Mouse (Mus musculus): ENCODE results near the gene Gm3755. TPM values are rescaled to one million over a fixed set of nuclear protein-coding genes. Genes with fewer than 3 reads are reported as not detected.
"Not testable (repeated sequence)": the region's sequence is repeated elsewhere in the genome, so short reads cannot be mapped to it uniquely, and the experiment has no call there.

Gene Gm3755
- not detected in 2 replicates for polyA plus RNA-seq (2015; fragmentation: Nextera tagmentation; extraction: Ambion mirVana)

GRCm38 (mm10) chr14:7450817-7451216 lies at the start of gene Gm3755:
Gene Gm3755, minus strand, starts transcription at chr14:7450917.
- not testable (repeated sequence) for H3K4me2 ChIP-seq; ATAC-seq (replicated peaks; ENCODE audit: insufficient number of reproducible peaks, insufficient read depth, low FRiP score, low read depth); H3K4me3 ChIP-seq; H3K36me3 ChIP-seq; H3K27me3 ChIP-seq; H3K4me1 ChIP-seq (replicated peaks); H3K27ac ChIP-seq; H3K9me3 ChIP-seq (replicated peaks); H3K9ac ChIP-seq
- WGBS = no CpG with 5 or more reads among the region's 2 CpGs

GRCm38 (mm10) chr14:7488731-7489130 lies 38.0 kb upstream of the Gm3755 start:
- not testable (repeated sequence) for H3K36me3 ChIP-seq; ATAC-seq (replicated peaks; ENCODE audit: insufficient number of reproducible peaks, insufficient read depth, low FRiP score, low read depth); H3K27me3 ChIP-seq; H3K9me3 ChIP-seq (replicated peaks); H3K4me1 ChIP-seq (replicated peaks); H3K27ac ChIP-seq; H3K9ac ChIP-seq
- H3K4me2 ChIP-seq = peak overlapping the region; percentile 63
- H3K4me3 ChIP-seq = peak overlapping the region; percentile 39
- WGBS = 0% methylated on average over 14 of the region's 18 CpGs

GRCm38 (mm10) chr14:7483662-7484061 lies 32.9 kb upstream of the Gm3755 start, which contains the start of gene Gm3752:
Gene Gm3752, minus strand, starts transcription at chr14:7483762.
- not testable (repeated sequence) for ATAC-seq (replicated peaks; ENCODE audit: insufficient number of reproducible peaks, insufficient read depth, low FRiP score, low read depth); H3K36me3 ChIP-seq; H3K4me2 ChIP-seq; H3K9me3 ChIP-seq (replicated peaks); H3K27me3 ChIP-seq; H3K27ac ChIP-seq; H3K9ac ChIP-seq; H3K4me1 ChIP-seq (replicated peaks); H3K4me3 ChIP-seq
- WGBS = 38% methylated on average over 1 of the region's 3 CpGs

- H3K9me3 ChIP-seq (replicated peaks); ATAC-seq (replicated peaks; ENCODE audit: insufficient number of reproducible peaks, insufficient read depth, low FRiP score, low read depth): not testable (repeated sequence)
- 50% methylated on average over 2 of the region's 2 CpGs for WGBS
Observed at GRCm38 (mm10) chr14:7422496-7422895, 28.2 kb downstream of the Gm3755 start.

More at GRCm38 (mm10) chr14:7422496-7422895, 28.2 kb downstream of the Gm3755 start:
- not testable (repeated sequence) for H3K9ac ChIP-seq; H3K36me3 ChIP-seq; H3K4me3 ChIP-seq; H3K4me2 ChIP-seq; H3K27me3 ChIP-seq; H3K4me1 ChIP-seq (replicated peaks); H3K27ac ChIP-seq

Other genes starting within 250 kb of the Gm3755 start
- not detected in 2 replicates for gene Gm3727, start 186.2 kb downstream of the Gm3755 start, polyA plus RNA-seq (2015; fragmentation: Nextera tagmentation; extraction: Ambion mirVana)
- gene Gm3739, start 135.9 kb downstream of the Gm3755 start, polyA plus RNA-seq (2015; fragmentation: Nextera tagmentation; extraction: Ambion mirVana) = 1.3 TPM in 2 replicates
- not detected in 2 replicates for gene Gm5797, start 118.5 kb downstream of the Gm3755 start, polyA plus RNA-seq (2015; fragmentation: Nextera tagmentation; extraction: Ambion mirVana)
- gene Gm8374, start 85.8 kb downstream of the Gm3755 start, polyA plus RNA-seq (2015; fragmentation: Nextera tagmentation; extraction: Ambion mirVana) = not detected in 2 replicates
- 0.47 and 1.5 TPM in 2 replicates for gene Gm3752, start 32.8 kb upstream of the Gm3755 start, polyA plus RNA-seq (2015; fragmentation: Nextera tagmentation; extraction: Ambion mirVana)
- 0.34 and 0.44 TPM in 2 replicates for gene Gm3558, start 117.6 kb upstream of the Gm3755 start, polyA plus RNA-seq (2015; fragmentation: Nextera tagmentation; extraction: Ambion mirVana)
- not detected in 2 replicates for gene Gm10338, start 144.7 kb upstream of the Gm3755 start, polyA plus RNA-seq (2015; fragmentation: Nextera tagmentation; extraction: Ambion mirVana)
- gene Gm10128, start 193.1 kb upstream of the Gm3755 start, polyA plus RNA-seq (2015; fragmentation: Nextera tagmentation; extraction: Ambion mirVana) = not detected in 2 replicates